Mouse (Mus musculus): ENCODE data around the gene Nhlrc1.

Nhlrc1 gene

DNA sequence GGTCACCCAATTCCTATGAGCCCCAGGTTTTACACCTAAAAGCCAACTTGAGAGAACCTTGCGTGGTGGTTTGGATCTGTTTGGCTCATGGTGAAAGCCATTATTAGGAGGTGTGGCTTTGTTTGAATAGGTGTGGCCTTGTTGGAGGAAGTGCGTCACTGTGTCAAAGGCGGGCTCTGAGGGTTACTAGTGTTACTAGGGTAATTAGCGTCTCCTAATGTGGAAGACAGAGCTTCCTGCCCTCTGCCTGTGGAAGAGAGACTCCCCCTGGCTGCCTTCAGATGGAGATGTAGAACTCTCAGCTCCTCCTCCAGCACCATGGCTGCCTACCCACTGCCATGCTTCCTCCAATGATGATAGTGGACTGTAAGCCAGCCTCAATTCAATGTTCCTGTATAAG is 13.1 kb downstream of the Nhlrc1 start:
- no peak for DNase-seq (ENCODE audit: low spot score)

DNA sequence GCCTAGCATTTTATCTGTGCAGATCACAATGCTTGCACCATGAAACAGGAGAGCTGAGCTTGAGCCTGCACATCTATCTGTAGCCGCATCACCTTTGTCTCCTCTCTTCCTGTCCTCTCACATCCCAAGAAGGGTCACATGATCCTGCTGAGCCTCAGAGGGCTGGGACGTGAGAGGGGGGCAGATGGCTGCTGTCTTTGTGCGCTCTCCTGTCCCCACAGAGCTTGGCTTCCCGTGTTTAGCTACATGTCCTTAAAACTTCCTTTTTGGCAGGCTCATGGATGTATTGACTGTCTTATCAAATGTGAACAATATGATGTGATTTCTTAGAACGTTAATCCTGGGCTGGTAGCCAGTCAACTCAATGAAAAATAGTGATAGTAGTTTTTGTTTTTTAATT is 15.2 kb downstream of the Nhlrc1 start:
- no peak for DNase-seq (ENCODE audit: low spot score)

DNA sequence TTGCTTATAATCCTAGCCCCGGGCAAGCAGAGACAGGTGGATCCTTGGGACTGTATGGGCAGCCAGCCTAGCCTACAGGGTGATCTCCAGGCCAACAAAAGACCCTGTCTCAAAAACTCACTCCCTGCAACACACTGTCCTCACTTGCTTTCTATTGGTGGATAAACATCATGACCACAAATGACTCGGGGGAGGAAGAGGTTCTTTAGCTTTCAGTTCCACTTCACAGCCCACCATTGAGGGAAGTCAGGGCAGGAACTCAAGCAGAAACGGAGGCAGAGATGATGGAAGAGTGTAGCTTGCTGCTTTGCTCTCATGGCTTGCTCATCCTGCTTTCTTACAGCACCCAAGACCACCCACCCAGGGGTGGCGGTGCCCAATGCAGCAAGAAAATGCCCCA is 17.3 kb downstream of the Nhlrc1 start:
- no peak for DNase-seq (ENCODE audit: low spot score)

DNA sequence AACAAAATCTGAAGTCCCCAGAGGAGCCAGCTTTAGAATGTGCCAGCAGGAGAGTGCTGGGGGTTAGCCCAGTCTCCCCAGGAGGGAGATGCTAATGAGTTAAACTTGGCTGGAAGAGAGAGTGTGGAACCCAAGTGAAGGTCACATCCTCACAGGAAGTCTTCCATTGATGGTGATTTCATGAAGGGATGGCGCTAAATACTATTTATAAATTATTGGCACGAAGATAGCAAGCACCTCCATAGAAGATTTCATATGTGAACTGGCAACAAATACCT is 21.4 kb downstream of the Nhlrc1 start:
- no peak for DNase-seq (ENCODE audit: low spot score)

DNA sequence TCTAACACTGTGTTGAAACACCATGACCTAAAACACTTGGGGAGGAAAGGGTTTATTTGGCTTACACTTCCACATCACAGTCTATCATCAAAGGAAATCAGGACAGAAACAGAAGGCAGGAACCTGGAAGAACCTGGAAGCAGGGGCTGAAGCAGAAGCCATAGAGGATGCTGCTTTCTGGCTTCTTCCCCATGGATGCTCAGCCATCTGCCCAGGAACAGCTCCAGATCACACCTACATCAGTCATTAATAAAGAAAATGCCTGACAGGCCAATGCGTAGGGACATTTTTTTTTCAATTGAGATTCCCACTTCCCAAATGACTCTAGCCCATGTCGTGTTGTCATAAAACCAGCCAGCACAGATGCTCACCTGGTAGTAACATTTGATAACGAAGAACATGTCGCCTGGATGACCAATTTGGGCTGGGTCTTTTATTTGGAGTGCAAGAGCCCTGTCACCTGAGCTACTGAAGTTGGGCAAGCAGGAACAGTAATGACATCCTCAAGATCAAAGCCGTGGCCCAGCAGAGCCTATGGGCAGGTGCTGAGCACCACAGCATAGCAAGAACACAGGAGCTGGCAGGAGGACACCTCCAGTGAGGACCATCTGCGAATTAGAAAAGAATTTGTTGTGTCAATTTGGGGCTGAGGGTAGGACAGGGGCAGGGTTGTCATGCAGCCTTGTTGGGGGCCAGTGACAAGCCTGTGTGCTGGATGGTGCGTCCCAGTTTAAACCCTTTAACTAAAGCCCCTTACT is 22.0 kb downstream of the Nhlrc1 start:
- no peak for DNase-seq (ENCODE audit: low spot score)

DNA sequence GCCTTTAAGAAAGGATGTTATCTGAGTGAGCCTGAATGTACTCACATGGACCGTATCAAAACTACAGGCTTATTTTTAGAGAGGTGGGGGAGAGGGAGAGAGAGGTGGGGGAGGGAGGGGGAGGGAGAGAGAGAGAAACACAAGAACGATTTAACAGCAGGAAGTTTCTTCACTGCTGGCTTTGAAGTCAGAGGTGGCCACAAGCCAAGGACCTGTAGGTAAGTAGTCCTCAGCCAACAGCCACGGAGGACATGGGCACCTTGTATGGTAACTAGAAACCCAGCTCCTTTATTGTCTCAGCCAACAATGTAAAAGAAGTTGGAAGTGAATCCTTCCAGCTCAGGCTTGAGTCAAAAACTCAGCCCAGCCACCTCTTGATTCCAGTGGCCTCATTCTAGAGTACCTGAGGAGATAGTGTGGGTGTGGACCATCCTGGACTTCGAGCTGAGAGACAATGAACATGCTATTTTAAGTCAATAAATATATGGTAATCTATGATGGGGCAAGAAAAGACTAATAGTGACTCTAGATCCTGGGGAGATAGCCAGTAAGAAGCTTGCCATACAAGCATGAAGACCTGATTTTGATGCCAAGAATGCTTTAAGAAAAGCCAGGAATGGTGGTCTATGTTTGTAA is 24.2 kb downstream of the Nhlrc1 start:
- DNase-seq (ENCODE audit: low spot score), result no peak

DNA sequence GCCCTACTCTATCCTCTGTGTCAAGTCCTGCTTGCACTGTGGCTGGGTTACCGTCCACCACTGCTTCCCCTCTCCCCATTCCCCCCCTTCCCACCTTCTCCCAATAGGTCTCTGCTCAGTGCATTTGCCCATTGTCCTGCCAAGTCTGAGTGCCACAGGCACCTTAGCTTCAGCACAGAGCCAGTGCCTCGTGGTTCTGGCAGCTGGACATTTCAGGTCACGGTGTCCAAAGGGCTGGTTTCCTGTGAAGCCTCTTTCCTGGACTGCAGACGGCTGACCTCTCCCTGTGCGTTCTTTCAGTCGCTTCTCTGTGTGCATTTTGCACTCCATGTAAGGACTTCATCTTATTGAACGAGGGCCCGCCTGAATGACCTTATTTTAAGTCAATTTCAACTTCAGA is 26.7 kb downstream of the Nhlrc1 start:
- no peak for DNase-seq (ENCODE audit: low spot score)

DNA sequence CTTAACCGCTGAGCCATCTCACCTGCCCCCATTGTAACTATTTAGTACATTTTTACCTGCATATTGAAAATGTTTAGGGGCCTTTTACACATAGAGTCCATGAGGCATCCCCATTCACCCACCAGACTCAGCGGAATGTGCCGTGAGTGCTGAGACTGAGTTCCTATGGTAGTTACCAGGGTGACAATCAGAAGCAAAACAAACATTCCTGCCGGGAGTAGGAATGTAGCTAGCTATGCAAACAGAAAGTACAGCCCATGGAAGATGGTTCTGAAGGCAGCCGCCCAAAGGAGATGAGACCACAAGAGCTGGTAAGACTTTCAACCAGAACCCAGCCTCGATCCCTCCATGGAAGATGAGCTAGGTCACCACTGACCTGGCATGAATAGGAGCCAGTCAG is 28.4 kb downstream of the Nhlrc1 start:
- DNase-seq (ENCODE audit: low spot score), result no peak

DNA sequence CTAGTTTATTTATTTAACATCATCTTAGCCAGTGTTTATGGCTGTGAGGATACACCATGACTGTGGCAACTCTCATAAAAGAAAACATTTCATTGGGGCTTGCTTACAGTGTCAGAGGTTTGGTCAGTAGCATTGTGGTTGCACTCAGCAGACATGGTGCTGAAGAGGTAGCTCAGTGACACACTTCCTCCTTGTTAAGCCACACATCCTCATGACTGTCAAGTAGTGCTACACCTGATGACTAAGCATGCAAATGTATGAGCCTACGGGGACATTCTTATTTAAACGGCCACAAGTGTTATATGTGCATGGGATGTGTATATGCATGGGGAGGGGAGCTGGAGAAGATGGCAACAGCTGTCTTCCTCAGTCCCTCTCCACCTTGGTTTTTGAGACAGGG is 30.8 kb downstream of the Nhlrc1 start:
- no peak for DNase-seq (ENCODE audit: low spot score)

DNA sequence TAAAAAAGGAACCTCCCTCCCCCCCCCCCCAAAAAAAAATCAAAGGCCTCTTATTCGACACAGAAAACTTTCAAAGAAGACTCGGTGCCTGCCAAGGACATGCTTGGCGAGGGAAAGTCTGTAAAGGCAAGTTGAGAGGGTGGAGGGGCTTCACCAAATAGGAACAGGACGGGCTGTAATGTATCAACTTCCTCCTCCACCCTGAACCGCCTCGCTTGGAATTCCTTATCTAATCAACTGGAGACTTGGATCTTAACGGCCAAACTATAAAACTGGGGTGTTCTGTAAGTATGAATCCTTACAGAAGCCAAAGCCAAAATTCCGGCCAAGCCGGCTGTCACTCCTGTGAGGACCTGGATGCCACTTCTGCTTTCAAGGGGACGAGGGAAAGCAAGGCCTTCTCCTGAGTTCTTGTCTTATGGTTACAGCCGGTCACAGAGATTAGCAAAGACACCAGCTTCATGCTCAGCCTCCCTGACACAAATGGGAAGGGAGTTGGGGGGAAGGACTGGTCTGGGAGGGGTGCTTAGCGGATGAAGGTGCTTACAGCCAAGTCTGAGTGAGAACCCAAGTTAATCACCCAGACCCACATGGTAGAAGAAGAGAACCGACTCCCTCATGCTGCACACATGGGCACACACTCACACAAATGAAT is 34.7 kb downstream of the Nhlrc1 start:
- DNase-seq (ENCODE audit: low spot score), result no peak

DNA sequence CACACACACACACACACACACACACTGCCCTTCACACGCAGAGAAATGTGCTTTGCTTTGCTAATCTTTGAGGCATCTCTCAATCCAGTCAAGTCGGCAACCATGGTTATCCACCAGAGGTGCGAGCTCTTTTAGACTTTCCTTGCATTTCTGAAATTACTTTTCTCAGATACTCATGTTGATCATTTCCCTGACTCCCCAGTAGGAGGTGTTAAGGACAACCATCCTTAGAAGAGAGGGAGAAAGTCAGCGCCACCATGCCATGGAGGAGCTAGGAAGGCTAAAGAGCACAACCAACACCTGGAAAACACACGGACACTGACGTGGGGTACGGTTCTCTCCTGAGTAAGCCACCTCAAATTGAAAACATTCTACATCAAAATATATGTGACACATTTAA is 38.1 kb downstream of the Nhlrc1 start:
- no peak for DNase-seq (ENCODE audit: low spot score)

DNA sequence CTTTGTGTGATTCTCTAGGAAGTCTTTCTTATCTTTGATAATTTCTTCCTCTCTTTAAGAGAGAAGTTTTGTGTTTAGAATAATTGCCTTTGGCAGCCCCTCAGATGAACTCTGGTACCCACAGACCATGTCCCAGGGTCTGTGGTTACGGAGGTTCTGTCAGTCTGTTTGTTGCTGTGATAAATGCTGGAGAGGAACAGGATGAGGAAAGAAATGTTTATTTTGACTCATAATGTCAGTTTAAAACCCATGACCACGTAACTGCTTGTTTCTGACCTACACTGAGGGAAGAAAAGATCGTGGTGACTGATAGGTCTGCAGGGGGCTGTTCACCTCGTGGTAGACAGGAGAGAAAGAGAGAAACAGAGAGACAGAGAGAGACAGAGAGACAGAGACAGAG is 38.7 kb downstream of the Nhlrc1 start:
- DNase-seq (ENCODE audit: low spot score), result no peak

DNA sequence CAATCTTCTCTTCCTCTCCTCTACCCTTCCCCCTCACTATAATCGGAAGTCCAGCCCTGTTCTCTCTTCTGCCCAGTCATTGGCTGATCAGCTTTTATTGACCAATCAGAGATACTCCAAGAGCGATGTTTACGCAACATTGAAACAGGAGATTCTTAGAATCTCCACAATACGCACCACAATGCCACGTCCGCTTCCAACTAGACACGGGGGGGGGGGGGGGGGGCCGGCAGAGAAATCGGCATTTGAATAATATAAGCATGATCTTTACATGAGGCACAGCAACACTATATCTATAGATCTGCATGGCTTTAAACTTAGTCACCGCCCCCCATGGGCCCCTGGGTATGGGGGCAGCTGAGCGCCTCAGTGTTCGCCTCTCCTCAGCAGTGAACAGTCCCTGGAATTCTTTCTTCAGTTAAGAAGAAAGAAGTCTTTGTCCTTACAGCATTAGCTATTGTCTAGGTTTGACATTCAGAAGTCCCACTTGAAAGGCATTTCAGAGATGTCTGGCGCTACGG is 39.6 kb downstream of the Nhlrc1 start:
- no peak for DNase-seq (ENCODE audit: low spot score)

DNA sequence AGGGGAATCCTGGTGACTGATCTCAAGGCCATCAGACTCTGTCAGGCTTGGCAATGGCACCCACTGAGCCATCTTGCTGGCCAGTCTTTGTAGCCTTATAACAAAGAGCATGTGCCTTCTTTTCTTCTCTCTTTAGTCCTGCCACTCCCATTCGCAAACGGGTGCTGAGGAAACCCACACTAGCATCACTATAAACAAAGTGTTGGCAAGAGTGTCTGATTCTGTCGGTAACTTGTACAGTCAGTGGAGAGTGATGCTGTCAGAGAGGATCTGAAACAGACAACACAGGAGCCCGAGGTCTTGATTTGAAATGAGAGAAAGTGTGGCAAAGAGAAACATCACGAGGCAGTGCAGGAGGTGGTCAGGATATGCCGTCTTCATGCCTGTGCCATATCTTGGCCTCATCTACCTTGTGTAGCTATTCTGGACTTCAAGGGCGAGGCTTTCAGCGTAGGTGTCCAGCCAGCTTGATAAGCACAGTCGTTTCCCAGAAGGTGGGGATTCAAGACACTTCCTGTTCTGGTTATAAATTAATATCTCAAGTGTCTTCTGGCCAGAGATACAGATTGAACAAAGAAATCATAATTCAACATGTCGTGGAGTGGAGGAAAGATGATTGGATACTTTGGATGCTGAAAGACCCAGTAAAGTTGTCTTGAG is 44.2 kb downstream of the Nhlrc1 start:
- no peak for DNase-seq (ENCODE audit: low spot score)

DNA sequence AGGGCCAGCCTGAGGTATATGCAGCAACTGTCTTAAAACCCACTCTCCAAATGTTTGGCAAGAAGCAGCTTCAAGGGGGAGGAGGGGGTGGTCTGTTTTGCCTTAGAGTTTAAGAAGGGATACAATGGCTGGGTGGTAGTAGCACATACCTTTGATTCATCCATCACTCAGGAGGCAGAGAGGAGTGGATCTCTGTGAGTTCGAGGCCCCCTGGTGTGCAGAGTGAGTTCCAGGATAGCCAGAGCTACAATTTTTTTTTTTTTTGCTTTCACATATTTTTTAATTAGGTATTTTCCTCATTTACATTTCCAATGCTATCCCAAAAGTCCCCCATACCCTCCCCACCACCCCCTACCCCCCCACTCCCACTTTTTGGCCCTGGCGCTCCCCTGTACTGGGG is 46.0 kb downstream of the Nhlrc1 start:
- no peak for DNase-seq (ENCODE audit: low spot score)

DNA sequence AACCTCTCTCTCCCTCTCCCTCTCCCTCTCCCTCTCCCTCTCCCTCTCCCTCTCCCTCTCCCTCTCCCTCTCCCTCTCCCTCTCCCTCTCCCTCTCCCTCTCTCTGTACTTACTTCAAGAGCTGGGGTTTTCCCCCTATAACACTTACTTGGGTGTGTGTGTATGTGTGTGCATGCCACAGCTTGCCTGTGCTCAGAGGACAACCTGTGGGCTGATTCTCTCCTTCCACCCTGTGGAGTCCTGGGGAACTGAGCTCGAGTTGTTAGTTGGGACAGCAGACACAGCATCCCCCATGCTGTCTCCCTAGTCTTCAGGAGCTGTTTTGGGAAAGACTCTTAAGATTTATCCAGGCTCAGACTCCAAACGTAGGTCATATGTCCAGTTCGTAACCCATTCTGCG is 47.3 kb downstream of the Nhlrc1 start:
- no peak for DNase-seq (ENCODE audit: low spot score)
